Mouse (Mus musculus) retina, postnatal 7 days (tissue): ENCODE data around the gene Fbxo4.

Experiments
- DNase-seq: peaks from one replicate; pipeline ENCODE4 v3.0.0-alpha.2; 2012; ENCODE audit warnings: low read depth, low spot score

Gene Fbxo4

GRCm38 (mm10) chr15:3979061-3979848 is at the start of gene Fbxo4:
Fbxo4 (minus strand) TSS chr15:3979573.
- DNase-seq: peak; percentile 33

- no peak for DNase-seq
Observed at GRCm38 (mm10) chr15:4028960-4029359, 49.6 kb upstream of the Fbxo4 start.

GRCm38 (mm10) chr15:4028411-4028700 is 49.0 kb upstream of the Fbxo4 start:
- DNase-seq: no peak

- DNase-seq: no peak
Observed at GRCm38 (mm10) chr15:4027671-4028410, 48.5 kb upstream of the Fbxo4 start.

- DNase-seq: peak; percentile 46
Observed at GRCm38 (mm10) chr15:4026831-4027584, 47.6 kb upstream of the Fbxo4 start.

GRCm38 (mm10) chr15:4026231-4026773 is 46.9 kb upstream of the Fbxo4 start, which contains the start of gene Oxct1:
Oxct1 (plus strand) TSS chr15:4026383.
- DNase-seq: peak; percentile 81

GRCm38 (mm10) chr15:4025508-4025904 is 46.1 kb upstream of the Fbxo4 start:
- no peak for DNase-seq

GRCm38 (mm10) chr15:4024726-4025507 is 45.5 kb upstream of the Fbxo4 start:
- no peak for DNase-seq

GRCm38 (mm10) chr15:4023747-4024146 is 44.4 kb upstream of the Fbxo4 start:
- DNase-seq: no peak

GRCm38 (mm10) chr15:4020711-4021110 is 41.3 kb upstream of the Fbxo4 start:
- no peak for DNase-seq

- peak; percentile 50 for DNase-seq
Observed at GRCm38 (mm10) chr15:4013873-4014272, 34.5 kb upstream of the Fbxo4 start.

- no peak for DNase-seq
Observed at GRCm38 (mm10) chr15:4000536-4000935, 21.2 kb upstream of the Fbxo4 start.

GRCm38 (mm10) chr15:3999144-3999543 is 19.8 kb upstream of the Fbxo4 start:
- DNase-seq: no peak

GRCm38 (mm10) chr15:3996267-3997010 is 17.1 kb upstream of the Fbxo4 start:
- DNase-seq: no peak

GRCm38 (mm10) chr15:3995448-3996266 is 16.3 kb upstream of the Fbxo4 start, which contains the start of gene AW549877:
AW549877 (minus strand) TSS chr15:3995744.
- peak; percentile 98 for DNase-seq

GRCm38 (mm10) chr15:3994852-3995447 is 15.6 kb upstream of the Fbxo4 start:
- DNase-seq: no peak

- DNase-seq: no peak
Observed at GRCm38 (mm10) chr15:3987981-3988380, 8.6 kb upstream of the Fbxo4 start.

GRCm38 (mm10) chr15:3984876-3985275 is 5.5 kb upstream of the Fbxo4 start:
- DNase-seq: no peak

- no peak for DNase-seq
Observed at GRCm38 (mm10) chr15:3982732-3983131, 3.4 kb upstream of the Fbxo4 start.
